Mouse (Mus musculus) testis, adult 2 months (tissue): ENCODE measurements around the gene Gtsf2. TPM values are rescaled to one million over a fixed set of nuclear protein-coding genes. Genes with fewer than 3 reads are reported as not detected.

Source experiments
- H3K27ac ChIP-seq: fragments of 200-500 bp; 2 replicates; pipeline ENCODE4 v1.5.1; 2012; ENCODE audit warnings: low read depth, low read length; ENCODE audit not compliant: control insufficient read depth, insufficient read depth
- H3K27me3 ChIP-seq: fragments of 200-500 bp; 2 replicates; pipeline ENCODE4 v1.6.1; 2012; ENCODE audit warnings: mild to moderate bottlenecking, low read length, moderate library complexity; ENCODE audit not compliant: control insufficient read depth, insufficient read depth
- H3K36me3 ChIP-seq: fragments of 200-500 bp; 2 replicates; pipeline ENCODE4 v1.6.1; 2012; ENCODE audit warnings: mild to moderate bottlenecking, low read length; ENCODE audit not compliant: control insufficient read depth, insufficient read depth
- H3K4me1 ChIP-seq: fragments of 200-500 bp; 2 replicates; pipeline ENCODE4 v1.6.1; 2012; ENCODE audit warnings: low read length; ENCODE audit not compliant: control insufficient read depth, insufficient read depth
- H3K4me3 ChIP-seq: fragments of 200-500 bp; 2 replicates; pipeline ENCODE4 v1.5.1; 2012; ENCODE audit warnings: low read depth, mild to moderate bottlenecking, low read length, moderate library complexity, mixed read lengths; ENCODE audit not compliant: control insufficient read depth
- CTCF ChIP-seq: fragments of 200-500 bp; IDR thresholded peaks from 2 replicates; pipeline ENCODE4 v1.5.1; 2012; ENCODE audit warnings: low read depth, mild to moderate bottlenecking, inconsistent platforms, low read length, moderate library complexity; ENCODE audit not compliant: control insufficient read depth, insufficient read depth, insufficient replicate concordance
- POLR2A ChIP-seq: fragments of 200-500 bp; IDR thresholded peaks from 2 replicates; pipeline ENCODE4 v1.6.1; 2012; ENCODE audit warnings: low read depth, mild to moderate bottlenecking, inconsistent platforms, low read length, moderate library complexity; ENCODE audit not compliant: control insufficient read depth
- polyA plus RNA-seq: library from polyadenylated mRNA; depleted of rRNA; stranded (reverse); fragments of >200 nt; gene quantifications from 2 replicates; pipeline ENCODE4 v1.2.3, GENCODE M21; 2012

The Gtsf2 gene
- polyA plus RNA-seq, 1 experiment, result 129 TPM

GRCm38 (mm10) chr15:103479080-103479606 is 30.9 kb upstream of the Gtsf2 start:
- no peaks in the 10 kb centered on the region for H3K27me3 ChIP-seq
- TF ChIP-seq POLR2A (no peak), CTCF (no peak)
- no peaks in the 10 kb centered on the region; the same call in 1 of the 2 replicates for H3K4me1 ChIP-seq
- no peaks in the 10 kb centered on the region for H3K36me3 ChIP-seq
- H3K4me3 ChIP-seq, result peak overlapping the region; percentile 81; the same call in 1 of the 2 replicates
- no peak overlapping the region for H3K27ac ChIP-seq

GRCm38 (mm10) chr15:103473769-103474168 is 25.5 kb upstream of the Gtsf2 start:
- Histone ChIP-seq H3K27me3 (no peaks in the 10 kb centered on the region), H3K4me1 (no peaks in the 10 kb centered on the region), H3K27ac (no peak overlapping the region), H3K4me3 (no peak overlapping the region), H3K36me3 (no peaks in the 10 kb centered on the region)
- no peak for TF ChIP-seq POLR2A
- no peak for TF ChIP-seq CTCF

GRCm38 (mm10) chr15:103473182-103473581 is 24.9 kb upstream of the Gtsf2 start:
- Histone ChIP-seq H3K4me1 (no peaks in the 10 kb centered on the region), H3K27me3 (no peaks in the 10 kb centered on the region), H3K36me3 (no peaks in the 10 kb centered on the region), H3K4me3 (no peak overlapping the region), H3K27ac (no peak overlapping the region)
- TF ChIP-seq POLR2A (no peak), CTCF (no peak)

GRCm38 (mm10) chr15:103472265-103472664 is 24.0 kb upstream of the Gtsf2 start:
- H3K4me1 ChIP-seq, result no peaks in the 10 kb centered on the region
- TF ChIP-seq POLR2A (no peak), CTCF (no peak)
- no peak overlapping the region for H3K4me3 ChIP-seq
- no peaks in the 10 kb centered on the region for H3K27me3 ChIP-seq
- no peaks in the 10 kb centered on the region for H3K36me3 ChIP-seq
- H3K27ac ChIP-seq, result no peak overlapping the region

- TF ChIP-seq POLR2A (no peak), CTCF (no peak)
- no peak overlapping the region for H3K27ac ChIP-seq
- no peaks in the 10 kb centered on the region for H3K36me3 ChIP-seq
- no peaks in the 10 kb centered on the region for H3K27me3 ChIP-seq
- H3K4me3 ChIP-seq, result no peak overlapping the region
- no peaks in the 10 kb centered on the region for H3K4me1 ChIP-seq
Measured at GRCm38 (mm10) chr15:103471488-103472194, 23.4 kb upstream of the Gtsf2 start.

GRCm38 (mm10) chr15:103462539-103463261 is 14.4 kb upstream of the Gtsf2 start:
- no peak overlapping the region for H3K4me3 ChIP-seq
- TF ChIP-seq POLR2A (no peak), CTCF (no peak)
- no peaks in the 10 kb centered on the region for H3K4me1 ChIP-seq
- H3K27ac ChIP-seq, result no peak overlapping the region
- no peaks in the 10 kb centered on the region for H3K36me3 ChIP-seq
- no peaks in the 10 kb centered on the region for H3K27me3 ChIP-seq

GRCm38 (mm10) chr15:103454449-103454848 is 6.2 kb upstream of the Gtsf2 start:
- TF ChIP-seq POLR2A (no peak), CTCF (no peak)
- Histone ChIP-seq H3K4me3 (no peak overlapping the region), H3K4me1 (no peaks in the 10 kb centered on the region), H3K27me3 (no peaks in the 10 kb centered on the region), H3K27ac (no peak overlapping the region), H3K36me3 (no peaks in the 10 kb centered on the region)
